Mouse (Mus musculus) liver, embryonic 14.5 days (tissue): ENCODE measurements around the gene Aasdh. TPM values are rescaled to one million over a fixed set of nuclear protein-coding genes. Genes with fewer than 3 reads are reported as not detected.

Experiments used
- ATAC-seq: fragments of 200-750 bp; cut with Nextera tagmentation; 2 replicates; pipeline ENCODE4 v1.8.0; 2017; ENCODE audit warnings: moderate number of reproducible peaks, mild to moderate bottlenecking, moderate library complexity; ENCODE audit not compliant: insufficient read depth
- DNase-seq, 3 experiments: peaks; one replicate each; pipeline ENCODE4 v3.0.0-alpha.2; 2012 to 2013; ENCODE audit warnings: low read depth in 3 of 3, low spot score in 3 of 3
- H3K27ac ChIP-seq: fragments of 300-500 bp; sonication (generic); 2 replicates; pipeline ENCODE4 v1.5.1; 2014; ENCODE audit warnings: moderate library complexity, mild to moderate bottlenecking, control low read depth, inconsistent platforms
- H3K27me3 ChIP-seq: fragments of 300-500 bp; sonication (generic); 2 replicates; pipeline ENCODE4 v1.6.1; 2014; ENCODE audit warnings: mild to moderate bottlenecking, low read length, moderate library complexity; ENCODE audit not compliant: control insufficient read depth, insufficient read depth
- H3K36me3 ChIP-seq: fragments of 300-500 bp; sonication (generic); replicated peaks from 2 replicates; pipeline ENCODE4 v1.6.1; 2014; ENCODE audit warnings: low read depth; ENCODE audit not compliant: control insufficient read depth, insufficient read depth
- H3K4me1 ChIP-seq, 2 experiments: fragments of 200-500 bp in 1 of 2; fragments of 300-500 bp in 1 of 2; sonication (generic) in 1 of 2; replicated peaks; 2 replicates each; pipeline ENCODE4 v1.6.1; 2012 to 2014; ENCODE audit warnings: antibody characterized with exemption in 1 of 2, inconsistent platforms in 1 of 2, low read length in 1 of 2; ENCODE audit not compliant: control insufficient read depth in 2 of 2, insufficient read depth in 2 of 2
- H3K4me2 ChIP-seq: fragments of 300-500 bp; sonication (generic); 2 replicates; pipeline ENCODE4 v1.6.1; 2014; ENCODE audit warnings: low read depth, mild to moderate bottlenecking, control low read depth, moderate library complexity
- H3K4me3 ChIP-seq, 2 experiments: fragments of 200-500 bp in 1 of 2; fragments of 300-500 bp in 1 of 2; sonication (generic) in 1 of 2; 2 replicates each; pipeline ENCODE4 v1.5.1; 2012 to 2014; ENCODE audit warnings: low read depth in 2 of 2, low read length in 2 of 2, mild to moderate bottlenecking in 2 of 2, control low read depth in 1 of 2, inconsistent platforms in 1 of 2, moderate library complexity in 1 of 2; ENCODE audit not compliant: insufficient read depth in 1 of 2
- H3K9ac ChIP-seq: fragments of 300-500 bp; sonication (generic); replicated peaks from 2 replicates; pipeline ENCODE4 v1.6.1; 2014; ENCODE audit warnings: mild to moderate bottlenecking, control low read depth, moderate library complexity
- H3K9me3 ChIP-seq: fragments of 300-500 bp; sonication (generic); 2 replicates; pipeline ENCODE4 v1.6.1; 2016; ENCODE audit warnings: low read length, mixed read lengths; ENCODE audit not compliant: control insufficient read depth
- CTCF ChIP-seq: IDR thresholded peaks from 2 replicates; pipeline ENCODE4 v1.5.1; 2016; ENCODE audit warnings: antibody characterized with exemption, low read depth, control low read depth
- EP300 ChIP-seq: IDR thresholded peaks from 2 replicates; pipeline ENCODE4 v1.6.1; 2016; ENCODE audit warnings: antibody characterized with exemption, low read depth
- WGBS: fragments of 180-500 bp; shearing (Covaris S2); extraction: QIAGEN DNeasy Blood & Tissue Kit; methylation state at CpG from one replicate; pipeline ENCODE4 v1.1.7; 2014; ENCODE audit not compliant: insufficient replicate concordance; 5-methylcytosine and 5-hydroxymethylcytosine counted together
- polyA plus RNA-seq, 2 experiments: library from polyadenylated mRNA; depleted of rRNA in 1 of 2; stranded (reverse) in 1 of 2; unstranded in 1 of 2; fragments of >200 nt; fragmentation: Nextera tagmentation in 1 of 2; extraction: Ambion mirVana in 1 of 2; gene quantifications; 2 replicates each; pipeline versions ENCODE4 v1.2.1 to v1.2.3; 2012 to 2014

Gene Aasdh
- polyA plus RNA-seq, 2 experiments: 5.2 to 6.7 TPM

GRCm38 (mm10) chr5:76910807-76911206 lies 5.5 kb upstream of the Aasdh start:
- TF ChIP-seq CTCF (no peak), EP300 (no peak)
- 43% methylated on average over 3 of the region's 3 CpGs for WGBS
- ATAC-seq: no peak

GRCm38 (mm10) chr5:76906155-76906499 lies 813 bp upstream of the Aasdh start:
- Histone ChIP-seq H3K9me3 (no peaks in the 10 kb centered on the region), H3K4me3 (peak overlapping the region; percentile 72 to 95), H3K9ac (peak overlapping the region; percentile 94), H3K4me1 (peaks cover 6 to 11% of the 10 kb centered on the region in 2 experiments; a peak in 3 of 4 replicates), H3K36me3 (no peaks in the 10 kb centered on the region), H3K4me2 (peak overlapping the region; percentile 97), H3K27ac (peak overlapping the region; percentile 89), H3K27me3 (no peaks in the 10 kb centered on the region)
- 12% methylated on average over 3 of the region's 3 CpGs for WGBS
- TF ChIP-seq CTCF (no peak), EP300 (no peak)
- ATAC-seq (no peak), DNase-seq (no peak)

More at GRCm38 (mm10) chr5:76910807-76911206, 5.5 kb upstream of the Aasdh start:
- H3K27me3 ChIP-seq: no peaks in the 10 kb centered on the region
- peaks cover 6 to 8% of the 10 kb centered on the region in 2 experiments; a peak in 3 of 4 replicates for H3K4me1 ChIP-seq
- H3K36me3 ChIP-seq: peaks cover 10% of the 10 kb centered on the region
- no peak overlapping the region for H3K9ac ChIP-seq
- H3K4me2 ChIP-seq: no peak overlapping the region
- no peaks in the 10 kb centered on the region for H3K9me3 ChIP-seq
- no peak overlapping the region for H3K4me3 ChIP-seq
- DNase-seq: no peak
- no peak overlapping the region for H3K27ac ChIP-seq

GRCm38 (mm10) chr5:76904713-76905404 lies 455 bp downstream of the Aasdh start:
- H3K4me2 ChIP-seq: peak overlapping the region; percentile 97
- no peaks in the 10 kb centered on the region for H3K36me3 ChIP-seq
- peak overlapping the region; percentile 72 to 95 for H3K4me3 ChIP-seq
- no peak for TF ChIP-seq EP300
- peak overlapping the region; percentile 58 for H3K27ac ChIP-seq
- H3K9me3 ChIP-seq: no peaks in the 10 kb centered on the region
- H3K9ac ChIP-seq: peak overlapping the region; percentile 94
- DNase-seq: peak in 1 of 3 experiments; percentile 13
- ATAC-seq: peak; percentile 63
- H3K4me1 ChIP-seq: peaks cover 6 to 11% of the 10 kb centered on the region in 2 experiments; a peak in 3 of 4 replicates
- WGBS: 1% methylated on average over 19 of the region's 19 CpGs
- H3K27me3 ChIP-seq: no peaks in the 10 kb centered on the region

- no peaks in the 10 kb centered on the region for H3K36me3 ChIP-seq
- TF ChIP-seq EP300: no peak
- TF ChIP-seq CTCF: no peak
- H3K27me3 ChIP-seq: no peaks in the 10 kb centered on the region
- H3K4me1 ChIP-seq: peaks cover 6 to 11% of the 10 kb centered on the region in 2 experiments; a peak in 3 of 4 replicates
- no peak for ATAC-seq
- no peak overlapping the region for H3K27ac ChIP-seq
- no peak overlapping the region for H3K4me2 ChIP-seq
- no peak overlapping the region for H3K4me3 ChIP-seq
- no peak overlapping the region for H3K9ac ChIP-seq
- WGBS: 27% methylated on average over 4 of the region's 4 CpGs
- no peak for DNase-seq
- H3K9me3 ChIP-seq: no peaks in the 10 kb centered on the region
Measured at GRCm38 (mm10) chr5:76902131-76902530, 3.2 kb downstream of the Aasdh start.

GRCm38 (mm10) chr5:76893084-76893483 lies 12.2 kb downstream of the Aasdh start:
- no peak overlapping the region for H3K27ac ChIP-seq
- H3K9ac ChIP-seq: no peak overlapping the region
- no peaks in the 10 kb centered on the region for H3K9me3 ChIP-seq
- no peaks in the 10 kb centered on the region for H3K27me3 ChIP-seq
- ATAC-seq: no peak
- DNase-seq: no peak
- H3K36me3 ChIP-seq: peaks cover 3% of the 10 kb centered on the region
- H3K4me1 ChIP-seq: no peaks in the 10 kb centered on the region
- WGBS: 80% methylated on average over 2 of the region's 2 CpGs
- H3K4me3 ChIP-seq: no peak overlapping the region
- TF ChIP-seq EP300: no peak
- no peak for TF ChIP-seq CTCF
- no peak overlapping the region for H3K4me2 ChIP-seq
